Mouse (Mus musculus): ENCODE data around the gene Dnpep. TPM values are rescaled to one million over a fixed set of nuclear protein-coding genes. Genes with fewer than 3 reads are reported as not detected.

Gene Dnpep
- polyA plus RNA-seq, 1 experiment from 2014 or later: 108 TPM

- Histone ChIP-seq H3K27ac (peak overlapping the region; percentile 84), H3K4me1 (replicated peaks) (peaks cover 59% of the 10 kb centered on the region), H3K36me3 (no peaks in the 10 kb centered on the region), H3K4me3 (no peak overlapping the region), H3K4me2 (peak overlapping the region; percentile 24; the same call in 1 of the 2 replicates), H3K9me3 (replicated peaks) (no peaks in the 10 kb centered on the region), H3K27me3 (peaks cover 3% of the 10 kb centered on the region), H3K9ac (peak overlapping the region; percentile 2; the same call in 1 of the 2 replicates)
- 32% methylated on average over 5 of the region's 5 CpGs for WGBS
- peak; percentile 56; the same call in 1 of the 2 replicates for ATAC-seq (replicated peaks; ENCODE audit: insufficient number of reproducible peaks, insufficient read depth, low FRiP score, low read depth)
Measured at GRCm38 (mm10) chr1:75347279-75347678, 29.5 kb upstream of the Dnpep start.

GRCm38 (mm10) chr1:75345036-75345935, 27.5 kb upstream of the Dnpep start:
- Histone ChIP-seq H3K4me1 (replicated peaks) (peaks cover 59% of the 10 kb centered on the region), H3K4me2 (peak overlapping the region; percentile 24), H3K9ac (no peak overlapping the region), H3K4me3 (no peak overlapping the region), H3K9me3 (replicated peaks) (no peaks in the 10 kb centered on the region), H3K27me3 (peaks cover 10% of the 10 kb centered on the region), H3K36me3 (no peaks in the 10 kb centered on the region), H3K27ac (peak overlapping the region; percentile 51)
- 0 out of 2 replicates have a peak, but pooled peaks have one; percentile 21 for ATAC-seq (replicated peaks; ENCODE audit: insufficient number of reproducible peaks, insufficient read depth, low FRiP score, low read depth)
- WGBS: 30% methylated on average over 20 of the region's 20 CpGs

GRCm38 (mm10) chr1:75344291-75345035, 26.7 kb upstream of the Dnpep start:
- WGBS: 8% methylated on average over 15 of the region's 15 CpGs
- peaks cover 58% of the 10 kb centered on the region for H3K4me1 ChIP-seq (replicated peaks)
- H3K36me3 ChIP-seq: no peaks in the 10 kb centered on the region
- peaks cover 10% of the 10 kb centered on the region for H3K27me3 ChIP-seq
- H3K4me2 ChIP-seq: peak overlapping the region; percentile 24
- peak overlapping the region; percentile 51 for H3K27ac ChIP-seq
- H3K9me3 ChIP-seq (replicated peaks): no peaks in the 10 kb centered on the region
- peak; percentile 10; the same call in 1 of the 2 replicates for ATAC-seq (replicated peaks; ENCODE audit: insufficient number of reproducible peaks, insufficient read depth, low FRiP score, low read depth)
- no peak overlapping the region for H3K4me3 ChIP-seq
- no peak overlapping the region for H3K9ac ChIP-seq

GRCm38 (mm10) chr1:75342874-75343416, 25.2 kb upstream of the Dnpep start:
- no peak for ATAC-seq (replicated peaks; ENCODE audit: insufficient number of reproducible peaks, insufficient read depth, low FRiP score, low read depth)
- peaks cover 10% of the 10 kb centered on the region for H3K27me3 ChIP-seq
- no peaks in the 10 kb centered on the region for H3K36me3 ChIP-seq
- H3K27ac ChIP-seq: no peak overlapping the region
- under 1% methylated on average over 8 of the region's 8 CpGs for WGBS
- no peak overlapping the region for H3K9ac ChIP-seq
- H3K4me3 ChIP-seq: no peak overlapping the region
- no peak overlapping the region for H3K4me2 ChIP-seq
- no peaks in the 10 kb centered on the region for H3K9me3 ChIP-seq (replicated peaks)
- H3K4me1 ChIP-seq (replicated peaks): peaks cover 52% of the 10 kb centered on the region

- WGBS: 72% methylated on average over 2 of the region's 2 CpGs
- Histone ChIP-seq H3K9ac (no peak overlapping the region), H3K36me3 (no peaks in the 10 kb centered on the region), H3K27ac (no peak overlapping the region), H3K27me3 (peaks cover 10% of the 10 kb centered on the region), H3K4me1 (replicated peaks) (peaks cover 30% of the 10 kb centered on the region), H3K9me3 (replicated peaks) (no peaks in the 10 kb centered on the region), H3K4me3 (no peak overlapping the region), H3K4me2 (no peak overlapping the region)
- ATAC-seq (replicated peaks; ENCODE audit: insufficient number of reproducible peaks, insufficient read depth, low FRiP score, low read depth): no peak
Measured at GRCm38 (mm10) chr1:75340519-75340918, 22.7 kb upstream of the Dnpep start.

- Histone ChIP-seq H3K36me3 (no peaks in the 10 kb centered on the region), H3K27me3 (peaks cover 10% of the 10 kb centered on the region), H3K9me3 (replicated peaks) (no peaks in the 10 kb centered on the region), H3K27ac (no peak overlapping the region), H3K4me3 (no peak overlapping the region), H3K4me1 (replicated peaks) (peaks cover 18% of the 10 kb centered on the region), H3K4me2 (no peak overlapping the region), H3K9ac (no peak overlapping the region)
- no peak for ATAC-seq (replicated peaks; ENCODE audit: insufficient number of reproducible peaks, insufficient read depth, low FRiP score, low read depth)
- 56% methylated on average over 9 of the region's 9 CpGs for WGBS
Measured at GRCm38 (mm10) chr1:75339337-75339736, 21.5 kb upstream of the Dnpep start.

GRCm38 (mm10) chr1:75338091-75338694, 20.4 kb upstream of the Dnpep start:
- Histone ChIP-seq H3K4me2 (no peak overlapping the region), H3K4me1 (replicated peaks) (peaks cover 7% of the 10 kb centered on the region), H3K9ac (no peak overlapping the region), H3K27me3 (peaks cover 10% of the 10 kb centered on the region), H3K9me3 (replicated peaks) (no peaks in the 10 kb centered on the region), H3K36me3 (no peaks in the 10 kb centered on the region), H3K27ac (no peak overlapping the region), H3K4me3 (no peak overlapping the region)
- ATAC-seq (replicated peaks; ENCODE audit: insufficient number of reproducible peaks, insufficient read depth, low FRiP score, low read depth): no peak
- WGBS: 40% methylated on average over 11 of the region's 11 CpGs

- no peaks in the 10 kb centered on the region for H3K9me3 ChIP-seq (replicated peaks)
- WGBS: 67% methylated on average over 9 of the region's 9 CpGs
- H3K4me2 ChIP-seq: no peak overlapping the region
- ATAC-seq (replicated peaks; ENCODE audit: insufficient number of reproducible peaks, insufficient read depth, low FRiP score, low read depth): no peak
- H3K27me3 ChIP-seq: peaks cover 5% of the 10 kb centered on the region
- H3K9ac ChIP-seq: no peak overlapping the region
- no peak overlapping the region for H3K4me3 ChIP-seq
- peaks cover 7% of the 10 kb centered on the region for H3K4me1 ChIP-seq (replicated peaks)
- H3K27ac ChIP-seq: no peak overlapping the region
- H3K36me3 ChIP-seq: no peaks in the 10 kb centered on the region
Measured at GRCm38 (mm10) chr1:75337097-75337496, 19.3 kb upstream of the Dnpep start.

- Histone ChIP-seq H3K9me3 (replicated peaks) (no peaks in the 10 kb centered on the region), H3K4me1 (replicated peaks) (peaks cover 7% of the 10 kb centered on the region), H3K4me2 (no peak overlapping the region), H3K36me3 (no peaks in the 10 kb centered on the region), H3K27ac (no peak overlapping the region), H3K4me3 (no peak overlapping the region), H3K27me3 (no peaks in the 10 kb centered on the region; the same call in 1 of the 2 replicates), H3K9ac (no peak overlapping the region)
- 55% methylated on average over 3 of the region's 3 CpGs for WGBS
- no peak for ATAC-seq (replicated peaks; ENCODE audit: insufficient number of reproducible peaks, insufficient read depth, low FRiP score, low read depth)
Measured at GRCm38 (mm10) chr1:75336461-75336860, 18.7 kb upstream of the Dnpep start.

- WGBS: 75% methylated on average over 1 of the region's 1 CpGs
- ATAC-seq (replicated peaks; ENCODE audit: insufficient number of reproducible peaks, insufficient read depth, low FRiP score, low read depth): no peak
- H3K4me3 ChIP-seq: no peak overlapping the region
Measured at GRCm38 (mm10) chr1:75331271-75331670, 13.5 kb upstream of the Dnpep start.

GRCm38 (mm10) chr1:75327461-75327860, 9.7 kb upstream of the Dnpep start:
- ATAC-seq (replicated peaks; ENCODE audit: insufficient number of reproducible peaks, insufficient read depth, low FRiP score, low read depth): no peak

More at GRCm38 (mm10) chr1:75331271-75331670, 13.5 kb upstream of the Dnpep start:
- Histone ChIP-seq H3K4me1 (replicated peaks) (peaks cover 3% of the 10 kb centered on the region; the same call in 1 of the 2 replicates), H3K9me3 (replicated peaks) (no peaks in the 10 kb centered on the region), H3K27me3 (no peaks in the 10 kb centered on the region), H3K27ac (no peak overlapping the region), H3K4me2 (no peak overlapping the region), H3K9ac (no peak overlapping the region), H3K36me3 (no peaks in the 10 kb centered on the region)

More at GRCm38 (mm10) chr1:75327461-75327860, 9.7 kb upstream of the Dnpep start:
- no peaks in the 10 kb centered on the region for H3K36me3 ChIP-seq
- no peak overlapping the region for H3K4me3 ChIP-seq
- H3K4me1 ChIP-seq (replicated peaks): peaks cover 3% of the 10 kb centered on the region; the same call in 1 of the 2 replicates
- H3K4me2 ChIP-seq: no peak overlapping the region
- H3K27me3 ChIP-seq: no peaks in the 10 kb centered on the region
- H3K9me3 ChIP-seq (replicated peaks): no peaks in the 10 kb centered on the region
- H3K9ac ChIP-seq: no peak overlapping the region
- no peak overlapping the region for H3K27ac ChIP-seq
